Mouse (Mus musculus) G1E-ER4 (cell line): ENCODE measurements around the gene Fam83c. TPM values are rescaled to one million over a fixed set of nuclear protein-coding genes. Genes with fewer than 3 reads are reported as not detected.

ENCODE experiments used
- GATA1 ChIP-seq: IDR thresholded peaks from one replicate; pipeline ENCODE4 v1.8.0; 2012; ENCODE audit warnings: low read length, inconsistent platforms
- polyA plus RNA-seq: library from polyadenylated mRNA; stranded (reverse); fragments of >175 nt; gene quantifications from 2 replicates; pipeline ENCODE4 v1.2.3, GENCODE M21; 2012

The Fam83c gene
- polyA plus RNA-seq: not detected in 2 replicates

DNA sequence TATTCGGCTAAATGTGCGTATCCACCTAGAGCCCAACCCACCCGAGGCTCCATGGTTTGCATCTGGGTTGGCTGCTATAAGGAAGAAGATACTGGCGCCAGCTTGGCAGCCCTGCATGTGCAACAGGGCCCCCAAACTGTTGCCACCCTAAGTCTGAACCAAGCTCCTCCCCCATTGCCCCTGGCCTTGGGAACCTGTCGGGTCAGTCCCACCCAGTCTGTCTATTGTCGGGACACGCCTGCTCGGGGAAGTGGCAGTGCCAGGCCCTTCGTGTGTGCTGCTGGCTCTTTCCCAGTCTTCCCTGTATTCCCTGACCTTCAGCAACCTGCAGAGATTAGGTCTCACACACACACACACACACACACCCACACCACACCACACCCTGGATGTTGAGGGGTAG lies at the start of gene Fam83c:
Gene Fam83c (minus strand): TSS at position 123 of the 400 bp plus-strand sequence.
- no peak for TF ChIP-seq GATA1

DNA sequence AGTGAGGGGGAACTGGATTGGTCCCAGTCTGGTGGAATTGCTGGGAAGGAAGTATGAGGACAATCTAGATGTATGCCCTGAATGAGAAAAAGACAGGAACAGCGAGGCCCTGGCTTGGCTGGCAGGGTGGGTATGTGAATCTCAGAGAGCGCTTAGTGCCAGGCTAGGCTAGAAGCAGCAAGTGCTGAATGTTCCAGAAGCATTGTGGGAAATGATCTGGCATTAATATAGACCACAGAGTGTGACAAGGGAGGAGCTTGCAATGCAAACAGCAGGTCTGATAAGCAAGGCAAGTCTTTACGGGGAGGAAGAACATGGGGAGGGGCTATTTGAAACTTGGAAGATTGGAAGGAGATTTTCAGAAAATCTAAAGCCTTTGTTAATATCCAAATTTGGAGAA lies 47.4 kb upstream of the Fam83c start:
- no peak for TF ChIP-seq GATA1

DNA sequence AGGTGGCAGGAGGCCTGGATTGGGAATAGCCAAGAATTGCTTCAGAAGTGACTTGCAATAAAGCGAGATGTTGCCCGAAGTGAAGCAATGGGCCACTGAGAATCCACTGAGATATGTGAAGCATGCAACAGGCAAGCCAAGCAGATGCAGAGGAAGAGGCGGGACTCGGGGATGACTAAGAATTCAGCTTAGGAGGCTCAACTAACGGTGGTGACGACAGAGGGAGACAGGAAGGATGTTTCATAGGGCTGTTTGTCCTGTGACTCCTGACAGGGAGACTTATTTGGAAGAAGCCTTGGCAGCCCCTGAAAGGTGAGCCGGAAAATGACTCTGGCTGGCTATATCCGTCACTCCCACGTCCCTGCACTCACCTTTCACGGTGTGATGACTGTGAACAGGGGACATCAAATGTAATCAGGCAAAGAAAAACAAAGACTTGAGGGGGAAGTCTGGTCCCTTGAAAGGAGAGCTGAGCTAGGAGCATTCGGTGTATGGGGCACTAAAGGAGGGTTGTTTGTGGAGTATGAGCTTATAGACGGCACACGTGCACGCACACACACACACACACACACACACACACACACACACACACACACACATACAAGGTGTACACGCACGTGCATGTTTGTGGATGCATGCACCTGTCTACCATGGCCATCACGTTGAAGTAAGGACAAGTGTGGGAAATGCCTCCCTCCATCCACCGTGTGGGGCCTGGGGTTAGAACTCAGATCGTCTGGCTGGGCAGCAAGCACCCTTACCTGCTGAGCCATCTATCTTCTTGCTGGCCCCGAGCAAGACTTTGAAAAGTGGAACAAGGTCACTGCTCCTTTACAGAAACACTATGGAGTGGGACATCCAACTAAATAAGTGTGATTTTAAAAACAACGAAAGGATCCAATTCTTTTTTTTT lies 44.6 kb upstream of the Fam83c start:
- TF ChIP-seq GATA1: no peak

- TF ChIP-seq GATA1: no peak
Measured at GRCm38 (mm10) chr2:155873636-155874035, 39.0 kb upstream of the Fam83c start.

- no peak for TF ChIP-seq GATA1
Measured at GRCm38 (mm10) chr2:155872930-155873507, 38.4 kb upstream of the Fam83c start.

DNA sequence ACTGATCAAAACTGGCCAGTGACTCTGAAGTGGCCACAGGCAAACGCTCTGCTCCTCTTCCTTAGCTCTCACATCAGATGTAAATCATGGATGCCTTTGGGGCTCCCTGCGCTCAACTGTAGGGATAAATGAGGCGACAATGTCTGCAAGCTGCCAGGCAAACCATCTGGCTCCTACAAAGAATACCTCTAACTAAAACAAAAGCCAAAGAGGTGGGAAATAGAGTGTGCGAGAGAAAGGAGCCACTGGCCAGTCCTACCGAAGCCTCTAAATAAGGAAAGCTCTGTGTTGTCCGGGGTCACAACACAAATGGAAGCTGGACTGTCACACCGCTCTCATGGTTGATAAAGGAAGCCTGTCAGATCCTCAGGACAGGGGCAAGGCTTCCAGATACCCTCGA lies 37.8 kb upstream of the Fam83c start:
- TF ChIP-seq GATA1: no peak

- TF ChIP-seq GATA1: no peak
Measured at GRCm38 (mm10) chr2:155869772-155870171, 35.1 kb upstream of the Fam83c start.

DNA sequence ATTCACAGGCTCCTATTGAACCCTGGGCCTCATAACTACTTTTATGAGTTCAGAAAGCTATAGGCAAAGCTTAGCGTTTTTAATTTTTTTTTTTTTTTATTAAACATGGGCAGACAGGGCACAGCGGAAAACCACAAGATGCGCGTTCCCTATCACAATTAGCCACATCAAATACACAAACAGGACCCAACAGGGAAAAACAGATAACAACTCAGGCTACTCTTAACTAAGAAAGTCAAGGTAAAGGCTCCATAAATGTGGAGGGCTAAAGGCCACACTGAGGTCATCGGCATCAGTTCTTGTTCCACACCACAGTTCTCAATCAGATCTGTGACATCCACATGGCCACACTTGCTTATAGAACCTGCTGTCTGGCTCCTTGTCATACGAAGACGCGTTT lies 33.7 kb upstream of the Fam83c start:
- no peak for TF ChIP-seq GATA1

GRCm38 (mm10) chr2:155863301-155863867 lies 28.7 kb upstream of the Fam83c start:
- no peak for TF ChIP-seq GATA1

GRCm38 (mm10) chr2:155862573-155863300 lies 28.1 kb upstream of the Fam83c start:
- no peak for TF ChIP-seq GATA1

DNA sequence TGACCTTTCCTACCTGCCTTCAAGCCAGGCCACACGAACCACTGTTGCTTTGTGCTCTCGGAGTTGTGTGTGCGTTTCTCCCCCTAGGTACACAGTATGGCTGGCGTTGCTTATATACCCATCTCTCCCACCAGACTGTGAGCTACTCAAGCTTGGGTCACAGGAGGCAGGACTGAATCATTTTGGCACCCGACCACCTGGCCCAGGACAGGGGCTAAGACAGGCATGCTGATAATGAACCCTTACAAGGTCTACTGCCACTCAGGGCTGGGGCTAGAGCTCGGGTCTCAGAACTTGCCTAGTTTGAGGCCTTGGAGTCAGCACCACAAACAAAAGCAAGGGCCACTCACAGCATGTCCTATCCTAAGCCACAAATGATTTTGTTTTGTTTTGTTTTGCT lies 26.9 kb upstream of the Fam83c start:
- no peak for TF ChIP-seq GATA1

DNA sequence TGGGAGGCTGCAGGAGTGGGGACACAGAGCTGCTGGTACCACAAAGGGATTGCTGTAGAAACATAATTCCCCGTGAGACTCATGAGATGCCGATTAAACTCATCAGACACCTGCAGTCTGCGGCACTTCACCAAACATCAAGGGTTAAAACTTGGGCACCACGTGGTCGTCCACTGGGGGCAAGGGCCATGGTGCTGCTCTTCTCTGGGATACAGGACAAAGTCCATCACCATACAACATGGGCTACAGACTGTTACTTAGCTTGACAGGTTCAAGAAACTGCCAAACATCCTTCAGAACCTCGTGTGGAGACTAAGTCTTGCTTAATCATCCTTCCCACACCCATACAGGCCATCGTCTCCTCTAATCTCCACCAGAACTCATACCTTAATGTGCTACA lies 25.4 kb upstream of the Fam83c start:
- no peak for TF ChIP-seq GATA1

DNA sequence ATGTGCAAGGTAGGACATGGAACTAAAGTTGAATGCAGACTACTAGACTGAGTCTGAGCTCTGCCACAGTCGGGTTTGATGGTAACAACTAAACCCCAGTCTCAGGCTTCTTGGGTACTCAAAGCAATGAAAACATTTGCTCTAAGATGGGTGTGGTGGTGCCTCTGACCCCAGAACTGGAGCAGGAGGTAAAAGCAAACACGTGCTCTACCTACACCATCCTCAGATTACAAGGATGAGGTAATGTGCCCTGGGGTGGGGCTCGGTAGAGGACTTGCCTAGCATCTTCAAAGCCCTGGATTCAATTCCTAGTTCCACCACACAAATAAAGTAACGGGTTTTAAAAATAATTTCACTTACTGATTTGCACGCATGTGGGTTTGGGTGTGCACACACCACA lies 17.9 kb upstream of the Fam83c start:
- no peak for TF ChIP-seq GATA1

DNA sequence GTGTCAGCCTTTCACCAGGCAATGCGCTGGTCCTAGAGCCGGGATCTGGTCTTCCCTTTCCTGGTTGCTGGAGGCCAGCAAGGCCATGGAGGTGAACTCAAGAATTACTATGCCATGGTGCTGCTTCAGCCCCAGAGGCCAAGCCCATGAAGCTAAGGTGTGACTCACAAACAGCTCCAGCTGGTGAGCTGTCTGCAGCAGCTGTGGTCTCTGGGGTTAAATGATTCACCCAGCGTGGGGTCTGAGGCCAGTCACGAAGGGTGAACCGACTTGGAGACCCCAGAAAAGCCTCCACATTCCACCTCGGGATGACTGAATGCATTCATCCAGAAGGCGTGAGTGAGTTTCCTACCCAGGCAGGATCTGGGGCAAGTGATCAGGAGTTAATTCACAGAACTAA lies 15.5 kb upstream of the Fam83c start:
- TF ChIP-seq GATA1: no peak

GRCm38 (mm10) chr2:155849464-155849863 lies 14.8 kb upstream of the Fam83c start:
- no peak for TF ChIP-seq GATA1

- no peak for TF ChIP-seq GATA1
Measured at GRCm38 (mm10) chr2:155848291-155848690, 13.6 kb upstream of the Fam83c start.
